Mouse (Mus musculus) liver, adult (tissue): ENCODE results near the gene Chga.

Experiments used
- GATA4 ChIP-seq: IDR thresholded peaks from 2 replicates; pipeline ENCODE4 v1.6.1; 2014; ENCODE audit warnings: mild to moderate bottlenecking, low read length; ENCODE audit not compliant: insufficient replicate concordance

Chga gene

GRCm38 (mm10) chr12:102554721-102555516 lies at the start of gene Chga:
TSS of gene Chga (plus strand) at chr12:102554969.
- no peak for TF ChIP-seq GATA4

GRCm38 (mm10) chr12:102505131-102505713 lies 49.5 kb upstream of the Chga start:
- TF ChIP-seq GATA4, result no peak

- TF ChIP-seq GATA4, result no peak
These were observed 48.8 kb upstream of the Chga start for GRCm38 (mm10) chr12:102505949-102506348.

GRCm38 (mm10) chr12:102511363-102511762 lies 43.4 kb upstream of the Chga start:
- no peak for TF ChIP-seq GATA4

- TF ChIP-seq GATA4, result no peak
These were observed 40.6 kb upstream of the Chga start for GRCm38 (mm10) chr12:102514151-102514550.

- TF ChIP-seq GATA4, result no peak
These were observed 40.0 kb upstream of the Chga start for GRCm38 (mm10) chr12:102514751-102515150.

GRCm38 (mm10) chr12:102516151-102516550 lies 38.6 kb upstream of the Chga start:
- TF ChIP-seq GATA4, result no peak

- TF ChIP-seq GATA4, result no peak
These were observed 37.1 kb upstream of the Chga start for GRCm38 (mm10) chr12:102517647-102518046.

- TF ChIP-seq GATA4, result no peak
These were observed 34.6 kb upstream of the Chga start for GRCm38 (mm10) chr12:102519929-102520720.

- no peak for TF ChIP-seq GATA4
These were observed 32.9 kb upstream of the Chga start for GRCm38 (mm10) chr12:102521777-102522319.

- TF ChIP-seq GATA4, result no peak
These were observed 30.6 kb upstream of the Chga start for GRCm38 (mm10) chr12:102524216-102524615.

- TF ChIP-seq GATA4, result no peak
These were observed 30.0 kb upstream of the Chga start for GRCm38 (mm10) chr12:102524760-102525159.

- TF ChIP-seq GATA4, result no peak
These were observed 26.8 kb upstream of the Chga start for GRCm38 (mm10) chr12:102527989-102528388.

GRCm38 (mm10) chr12:102535796-102536195 lies 19.0 kb upstream of the Chga start:
- no peak for TF ChIP-seq GATA4

GRCm38 (mm10) chr12:102540278-102540677 lies 14.5 kb upstream of the Chga start:
- TF ChIP-seq GATA4, result no peak
